Mouse (Mus musculus): Measurements from ENCODE around the gene Rpl13. TPM values are rescaled to one million over a fixed set of nuclear protein-coding genes. Genes with fewer than 3 reads are reported as not detected.

The Rpl13 gene
- total RNA-seq, 2 experiments from 2014 or later: 467 to 496 TPM

DNA sequence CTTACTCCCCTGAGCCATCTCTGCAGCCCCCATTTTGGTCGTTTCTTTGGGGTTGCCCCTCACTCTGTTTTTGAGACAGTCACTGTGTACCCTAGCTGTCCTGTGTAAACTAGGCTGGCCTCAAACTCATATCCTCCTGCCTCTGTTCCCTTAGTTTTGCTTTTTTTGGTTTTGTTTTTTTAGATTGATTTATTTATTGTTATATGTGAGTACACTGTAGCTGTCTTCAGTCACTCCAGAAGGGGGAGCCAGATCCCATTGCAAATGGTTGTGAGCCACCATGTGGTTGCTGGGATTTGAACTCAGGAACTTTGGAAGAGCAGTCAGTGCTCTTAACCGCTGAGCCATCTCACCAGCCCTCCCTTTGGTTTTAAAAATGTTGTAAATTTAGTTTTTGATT lies 4.4 kb downstream of the Rpl13 start:
- no peak for DNase-seq (ENCODE audit: low spot score in 2 of 2)

DNA sequence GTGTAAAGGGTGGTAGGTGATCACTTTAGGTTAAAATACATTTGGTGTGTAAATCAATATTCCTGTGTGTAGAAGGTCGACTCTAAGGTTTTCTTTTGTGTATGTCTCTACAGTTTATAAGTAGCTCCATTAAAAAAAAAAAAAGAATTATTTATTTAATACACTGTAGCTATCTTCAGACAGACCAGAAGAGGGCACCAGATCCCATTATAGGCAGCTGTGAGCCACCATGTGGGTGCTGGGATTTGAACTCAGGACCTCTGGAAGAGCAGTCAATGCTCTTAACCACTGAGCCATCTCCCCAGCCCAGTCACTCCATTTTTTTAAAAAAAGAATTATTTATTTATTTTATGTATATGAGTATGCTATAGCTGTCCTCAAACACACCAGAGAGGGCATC lies 5.9 kb downstream of the Rpl13 start:
- no peak for DNase-seq (ENCODE audit: low spot score in 2 of 2)

DNA sequence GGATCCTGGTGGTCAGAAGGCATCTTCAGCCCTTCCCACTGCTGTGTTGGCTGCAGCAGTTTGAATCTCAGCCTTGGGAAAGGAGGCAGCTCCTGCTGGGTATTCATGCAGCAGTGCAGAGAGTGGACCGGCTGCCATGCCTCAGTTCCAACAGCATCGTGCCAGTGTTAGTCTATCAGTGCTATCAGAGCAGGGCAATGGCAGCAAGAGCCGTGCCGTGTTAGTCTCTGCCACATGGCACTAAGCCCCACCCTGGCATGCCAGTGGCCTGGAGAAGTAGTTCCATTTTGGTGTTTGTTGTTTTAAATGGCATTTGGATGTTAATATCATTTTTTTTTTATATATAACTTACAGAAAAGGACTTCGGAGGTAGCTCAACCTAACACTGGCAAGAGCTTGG lies 6.8 kb downstream of the Rpl13 start:
- no peak for DNase-seq (ENCODE audit: low spot score in 2 of 2)

DNA sequence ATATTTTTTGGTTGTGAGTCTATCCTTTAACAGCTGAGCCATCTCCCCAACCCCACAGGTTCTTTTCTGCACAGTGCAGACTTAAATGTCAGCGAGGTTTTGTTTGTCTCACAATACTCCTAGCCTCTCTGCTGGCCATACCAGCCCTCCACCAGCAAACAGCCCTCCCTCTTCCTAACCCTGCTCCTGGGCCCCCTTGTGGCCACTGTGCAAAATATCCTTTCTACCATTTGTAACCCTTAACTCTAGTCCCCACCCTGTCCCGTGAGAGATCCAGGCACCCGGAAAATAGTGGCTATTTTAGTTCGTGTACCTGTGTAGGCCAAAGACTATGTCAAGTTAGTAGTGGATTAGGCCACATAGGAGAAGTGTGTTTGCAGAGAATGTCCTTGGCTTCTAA lies 8.5 kb downstream of the Rpl13 start:
- DNase-seq (ENCODE audit: low spot score in 2 of 2): no peak

DNA sequence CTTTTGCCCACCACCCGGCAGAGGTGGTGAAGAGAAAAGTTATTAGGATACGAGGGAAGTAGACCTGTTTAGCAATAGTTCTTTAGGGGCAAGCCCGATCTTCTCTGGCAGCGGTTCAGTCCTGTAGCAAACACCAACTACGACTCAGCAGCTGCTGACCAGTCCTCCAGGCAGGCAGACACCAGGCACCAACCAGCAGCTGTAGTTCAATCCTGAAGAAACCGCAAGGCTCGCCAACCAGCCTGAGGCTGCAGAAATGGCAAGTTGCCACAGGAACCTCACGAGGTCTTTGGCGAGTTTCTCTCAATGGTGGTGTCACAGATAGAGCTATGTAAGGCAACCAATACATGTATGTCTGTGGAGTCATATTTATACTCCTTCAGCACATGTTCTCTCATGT lies 10.7 kb downstream of the Rpl13 start:
- no peak for DNase-seq (ENCODE audit: low spot score in 2 of 2)

DNA sequence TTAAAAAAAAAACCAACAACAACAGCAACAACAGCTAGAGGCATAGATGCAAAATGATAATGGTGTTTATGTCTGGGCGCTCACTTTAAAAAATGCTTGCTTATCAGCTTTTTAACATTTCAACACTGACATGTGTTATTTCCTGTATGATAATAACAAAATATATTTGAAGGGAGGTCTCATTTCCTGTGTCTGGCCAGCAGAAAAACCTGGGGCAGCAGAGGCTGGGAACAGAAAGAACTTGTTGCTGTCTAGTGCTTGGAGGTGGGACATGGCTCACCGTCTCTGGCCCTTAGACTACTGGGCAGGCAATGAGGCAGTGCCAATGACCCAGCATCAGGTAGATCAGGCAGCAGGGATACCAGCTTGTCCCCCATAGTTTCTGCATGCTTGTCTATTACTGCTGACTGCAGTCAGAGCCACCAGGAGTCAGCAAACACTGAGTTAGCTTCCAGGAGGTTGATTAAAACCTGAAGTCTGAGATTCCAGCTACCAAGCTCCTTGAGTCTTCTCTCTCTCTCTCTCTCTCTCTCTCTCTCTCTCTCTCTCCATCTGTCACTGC lies 11.8 kb downstream of the Rpl13 start:
- DNase-seq (ENCODE audit: low spot score in 2 of 2): no peak

DNA sequence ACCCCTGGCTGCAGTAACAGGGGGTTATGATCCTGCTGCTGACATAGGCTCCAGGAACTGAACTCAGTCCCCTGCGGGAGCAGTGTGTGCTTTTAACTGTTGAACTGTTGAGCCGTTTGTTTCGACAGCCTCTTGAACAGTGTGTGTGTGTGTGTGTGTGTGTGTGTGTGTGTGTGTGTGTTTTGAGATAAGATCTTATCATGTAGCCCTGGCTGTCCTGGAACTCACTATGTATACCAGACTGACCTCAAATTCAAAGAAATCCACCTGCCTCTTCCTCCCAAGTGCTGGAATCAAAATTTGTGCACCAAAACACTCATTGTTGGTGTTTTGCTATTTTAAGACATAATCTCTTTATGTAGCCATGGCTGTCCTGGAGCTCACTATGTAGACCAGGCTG lies 12.5 kb downstream of the Rpl13 start:
- no peak for DNase-seq (ENCODE audit: low spot score in 2 of 2)

DNA sequence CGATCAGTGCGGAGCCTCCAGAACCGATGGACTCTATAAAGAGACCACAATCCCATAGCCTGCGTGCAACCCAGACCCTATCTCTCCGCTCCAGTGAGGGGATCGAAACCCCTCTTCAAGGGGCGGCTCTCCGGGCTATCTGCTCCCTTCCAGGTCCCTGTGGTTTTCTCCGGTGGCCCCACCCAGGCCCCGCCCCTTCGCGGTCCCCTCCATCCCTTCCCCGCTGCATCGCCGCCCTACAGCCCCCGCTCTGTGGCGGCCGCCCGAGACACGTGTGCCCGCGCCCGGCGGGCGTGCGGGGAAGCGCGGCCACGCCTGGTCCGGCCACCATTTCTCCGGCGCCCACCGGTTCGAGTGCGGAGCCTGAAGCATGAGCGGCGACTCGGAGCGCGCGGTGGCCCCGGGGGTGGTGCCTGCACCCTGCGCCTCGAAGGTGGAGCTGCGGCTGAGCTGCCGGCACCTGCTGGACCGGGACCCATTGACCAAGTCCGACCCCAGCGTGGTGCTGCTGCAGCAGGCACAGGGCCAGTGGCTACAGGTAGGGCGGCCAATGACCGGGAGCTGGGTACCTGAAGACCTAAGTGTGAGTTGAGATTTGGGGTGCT lies 15.1 kb downstream of the Rpl13 start, which contains the start of gene Cpne7:
TSS of gene Cpne7 (plus strand) at position 248 of the 605 bp plus-strand sequence.
- no peak for DNase-seq (ENCODE audit: low spot score in 2 of 2)

DNA sequence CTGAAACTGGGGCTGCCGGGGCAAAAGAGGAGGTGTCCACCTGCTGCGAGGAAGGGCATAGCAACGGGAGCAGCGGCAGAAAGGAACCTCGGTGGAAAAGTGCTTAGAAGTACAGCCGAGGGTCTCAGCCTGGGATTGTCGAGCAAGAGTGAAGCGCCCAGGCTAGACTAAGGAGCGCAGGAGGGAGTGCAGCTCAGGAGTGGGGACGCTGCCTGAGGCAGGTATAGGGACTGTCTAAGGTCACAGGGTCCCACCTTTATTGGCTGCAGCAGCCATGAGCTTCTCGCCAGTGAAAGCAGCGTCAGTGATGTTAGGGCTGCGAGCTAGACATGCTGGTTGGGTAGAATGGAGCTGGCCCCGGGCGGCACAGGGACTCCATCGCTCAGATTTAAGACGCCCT lies 15.6 kb downstream of the Rpl13 start:
- no peak for DNase-seq (ENCODE audit: low spot score in 2 of 2)

DNA sequence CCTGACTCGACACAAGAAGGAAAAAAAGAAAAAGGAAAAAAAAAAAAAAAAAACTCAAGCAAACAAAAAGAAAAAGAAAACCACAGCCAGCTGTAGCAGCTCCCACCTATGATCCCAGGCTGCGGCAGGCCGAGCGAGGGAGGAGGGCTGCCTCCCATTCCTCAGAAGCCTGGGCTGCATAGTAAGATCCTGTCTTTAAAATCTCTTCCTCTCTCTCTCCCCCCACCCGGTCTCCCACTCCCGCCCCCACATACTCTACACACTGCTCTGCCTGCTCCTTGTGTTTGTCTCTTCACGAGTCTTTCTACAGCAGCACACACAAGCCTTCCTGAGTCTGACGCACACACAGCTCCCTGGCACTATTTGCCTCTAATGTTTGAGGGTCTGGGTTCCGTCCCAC lies 19.9 kb downstream of the Rpl13 start:
- DNase-seq (ENCODE audit: low spot score in 2 of 2): no peak

DNA sequence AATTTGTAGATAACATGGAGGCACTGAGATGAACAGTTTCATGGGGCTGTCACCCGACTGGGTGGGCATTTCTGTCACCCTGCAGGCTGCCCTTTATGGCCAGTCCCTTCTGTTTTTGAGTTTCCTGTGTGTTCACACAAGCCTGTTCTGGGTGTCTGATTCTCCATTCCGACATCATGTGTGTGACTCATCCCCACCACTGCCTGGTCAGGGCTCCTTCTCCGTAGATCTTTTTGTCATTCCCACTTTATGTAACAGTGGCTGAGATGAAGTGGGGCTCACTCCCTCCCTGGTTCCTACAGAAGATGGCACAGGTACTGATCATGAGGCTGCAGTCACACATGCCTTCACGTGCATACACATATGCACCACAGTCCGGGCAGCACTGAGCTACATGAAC lies 20.5 kb downstream of the Rpl13 start:
- no peak for DNase-seq (ENCODE audit: low spot score in 2 of 2)

DNA sequence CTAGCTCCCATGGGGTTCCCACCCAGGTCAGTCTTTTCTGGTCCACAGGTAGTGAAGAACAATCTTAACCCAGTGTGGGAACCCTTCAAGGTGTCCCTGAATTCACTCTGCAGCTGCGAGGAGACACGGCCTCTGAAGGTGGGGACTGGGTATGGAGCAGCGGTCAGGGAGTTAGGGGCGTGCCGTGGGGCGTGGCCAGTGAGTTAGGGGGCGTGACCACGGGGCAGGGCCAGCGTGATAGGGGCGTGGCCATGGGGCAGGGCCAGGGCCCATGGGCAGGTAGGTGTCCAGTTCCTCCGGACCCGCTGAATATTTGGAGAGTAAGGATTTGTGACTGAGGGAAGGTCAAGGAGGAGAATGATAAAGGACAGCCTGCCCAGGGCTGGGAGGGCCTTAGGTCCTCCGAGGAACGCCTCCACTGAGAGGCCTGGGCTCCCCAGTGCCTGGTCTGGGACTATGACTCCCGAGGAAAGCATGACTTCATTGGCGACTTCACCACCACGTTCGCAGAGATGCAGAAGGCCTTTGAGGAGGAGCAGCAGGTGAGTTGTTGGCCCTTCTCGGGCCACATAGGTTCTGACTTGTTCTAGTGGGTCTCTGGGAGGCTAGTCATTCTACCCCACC lies 24.2 kb downstream of the Rpl13 start:
- DNase-seq (ENCODE audit: low spot score in 2 of 2): no peak

DNA sequence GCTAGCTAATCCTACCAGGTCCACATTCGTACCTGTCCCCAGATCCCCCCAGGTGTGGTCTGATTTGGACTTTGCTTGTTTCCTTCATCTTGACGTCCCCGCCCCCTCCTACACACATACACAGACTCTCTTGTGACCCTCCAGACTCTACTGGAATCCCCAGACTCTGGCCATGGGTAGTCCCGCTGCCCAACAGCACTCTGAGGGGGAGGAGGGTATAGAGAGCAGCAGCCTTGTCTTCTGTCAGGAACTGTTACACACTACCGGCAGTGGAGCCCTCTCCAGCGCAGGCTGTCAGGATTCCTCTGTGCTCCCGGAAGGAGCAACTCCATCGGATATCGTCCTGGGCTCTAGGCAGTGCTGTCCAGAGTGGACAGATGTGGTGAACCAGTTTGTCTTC lies 28.9 kb downstream of the Rpl13 start:
- DNase-seq (ENCODE audit: low spot score in 2 of 2): no peak

DNA sequence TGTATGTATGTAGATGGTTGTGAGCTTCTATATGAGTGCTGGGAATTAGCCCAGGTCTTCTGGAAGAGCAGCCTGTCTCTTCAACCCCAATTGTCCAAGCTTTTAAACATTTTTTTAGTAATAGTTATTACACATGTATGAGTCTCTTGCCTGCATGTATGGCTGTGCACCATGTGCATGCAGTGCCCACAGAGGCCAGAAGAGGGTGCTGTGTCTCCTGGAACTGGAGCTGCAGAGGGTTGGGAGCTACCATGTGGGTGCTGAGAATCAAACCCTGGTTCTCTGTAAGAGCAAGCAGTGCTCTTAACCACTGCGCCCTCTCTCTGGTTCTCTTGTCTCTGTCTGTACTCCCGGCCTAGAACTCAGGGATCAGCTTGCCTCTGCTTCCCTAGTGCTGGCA lies 30.8 kb downstream of the Rpl13 start:
- DNase-seq (ENCODE audit: low spot score in 2 of 2): no peak

DNA sequence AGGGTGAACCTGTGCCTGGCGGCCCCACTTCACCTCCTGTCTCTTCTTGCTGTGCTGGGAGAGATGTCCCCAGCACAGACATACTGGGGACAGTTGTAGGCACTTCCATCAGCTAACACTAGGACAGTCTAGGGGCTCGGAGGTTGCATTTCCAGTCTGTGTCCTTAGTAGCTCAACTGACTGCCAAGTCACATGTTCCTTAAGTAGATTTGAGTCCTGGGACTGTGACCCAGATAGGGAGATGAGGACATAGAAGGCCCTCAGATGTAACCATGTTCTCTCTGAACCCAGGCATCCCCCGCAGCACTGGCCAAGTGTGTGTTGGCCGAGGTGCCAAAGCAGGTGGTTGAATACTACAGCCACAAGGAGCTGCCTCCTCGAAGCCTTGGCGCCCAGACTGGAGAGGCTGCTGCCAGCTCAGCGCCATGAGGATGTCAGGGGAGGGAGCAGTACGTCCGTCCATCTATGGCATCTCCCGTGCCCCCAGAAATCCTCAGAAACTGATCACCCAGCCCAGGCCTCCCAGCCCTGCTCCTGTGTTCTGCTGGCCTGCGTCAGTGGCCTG lies 32.1 kb downstream of the Rpl13 start:
- no peak for DNase-seq (ENCODE audit: low spot score in 2 of 2)

DNA sequence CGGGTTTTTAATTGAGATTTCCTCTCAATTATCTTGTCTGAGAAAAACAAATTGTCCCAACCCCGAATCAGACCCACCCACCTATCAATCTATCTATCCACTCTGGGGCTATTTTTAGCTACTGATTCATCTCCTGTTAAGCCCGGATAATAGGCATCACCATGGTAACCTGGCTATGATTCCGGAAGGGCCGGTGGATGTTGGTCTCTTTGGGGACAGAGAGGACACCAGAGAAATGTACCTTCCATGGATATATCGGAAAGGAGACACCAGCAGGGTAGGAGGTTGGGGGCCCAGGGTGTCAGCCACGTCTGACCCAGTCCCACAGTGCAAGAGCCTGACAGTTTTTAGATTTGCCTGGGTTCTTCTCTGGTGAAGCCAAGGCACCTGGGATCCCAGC lies 33.3 kb downstream of the Rpl13 start:
- peak in 1 of 2 experiments; percentile 49 for DNase-seq (ENCODE audit: low spot score in 2 of 2)

DNA sequence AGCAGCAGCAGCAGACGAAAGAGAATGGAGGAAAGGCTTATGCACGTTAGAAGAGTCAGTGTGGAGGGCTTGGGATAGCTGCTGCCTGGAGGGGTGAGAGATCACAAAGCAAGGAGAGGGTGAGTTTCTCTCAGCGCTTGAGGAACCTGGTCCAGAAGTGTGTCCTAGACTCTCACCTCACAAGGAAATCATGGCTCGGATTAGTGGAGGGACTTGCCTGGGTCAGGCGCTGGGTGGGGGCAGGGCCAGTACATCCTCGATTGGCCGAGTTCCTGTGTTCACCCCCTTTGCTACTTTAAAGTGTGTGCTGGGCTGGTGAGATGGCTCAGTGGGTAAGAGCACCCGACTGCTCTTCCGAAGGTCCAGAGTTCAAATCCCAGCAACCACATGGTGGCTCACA lies 33.7 kb downstream of the Rpl13 start:
- DNase-seq (ENCODE audit: low spot score in 2 of 2): no peak

DNA sequence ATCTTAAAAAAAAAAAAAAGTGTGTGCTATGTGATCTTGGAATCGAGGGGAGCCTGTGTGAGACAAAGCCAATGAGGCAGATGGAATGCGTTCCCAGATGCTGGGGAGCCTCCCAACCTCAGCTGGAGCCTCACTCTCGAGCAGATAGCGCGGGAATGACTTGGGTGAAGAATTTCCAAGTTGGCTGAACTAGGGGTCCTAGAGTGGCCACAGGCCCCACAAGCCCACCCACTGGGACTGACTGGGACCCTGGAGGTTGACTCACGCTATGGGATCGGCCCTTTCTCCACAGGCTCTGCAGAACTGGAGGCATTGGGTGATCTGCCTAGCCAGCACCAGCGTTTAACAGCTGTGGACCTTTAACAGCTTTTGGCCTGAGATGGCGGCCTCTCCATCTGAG lies 34.1 kb downstream of the Rpl13 start:
- no peak for DNase-seq (ENCODE audit: low spot score in 2 of 2)

DNA sequence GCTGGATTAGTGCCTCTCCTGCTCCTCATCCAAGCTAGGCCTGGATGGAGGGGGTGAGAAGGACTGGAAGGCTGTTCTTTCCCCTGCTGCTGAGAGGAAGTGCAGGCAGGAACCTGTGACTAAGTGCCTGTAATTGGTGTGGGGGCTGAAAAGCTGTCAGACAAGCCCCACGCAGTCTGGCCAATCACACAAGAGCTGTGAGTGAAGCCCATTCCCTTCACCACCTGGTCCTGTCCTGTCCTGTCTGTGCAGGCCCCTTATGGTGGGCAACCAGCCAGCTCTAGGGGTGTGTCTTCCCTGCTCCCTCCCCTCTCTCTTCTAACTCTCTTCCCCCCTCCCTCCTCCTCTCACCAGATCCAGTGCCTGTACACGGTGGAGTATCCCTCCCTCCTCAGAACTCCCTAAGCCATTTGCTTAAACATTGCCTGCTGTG lies 35.5 kb downstream of the Rpl13 start:
- DNase-seq (ENCODE audit: low spot score in 2 of 2): peak; percentile 73 to 75

DNA sequence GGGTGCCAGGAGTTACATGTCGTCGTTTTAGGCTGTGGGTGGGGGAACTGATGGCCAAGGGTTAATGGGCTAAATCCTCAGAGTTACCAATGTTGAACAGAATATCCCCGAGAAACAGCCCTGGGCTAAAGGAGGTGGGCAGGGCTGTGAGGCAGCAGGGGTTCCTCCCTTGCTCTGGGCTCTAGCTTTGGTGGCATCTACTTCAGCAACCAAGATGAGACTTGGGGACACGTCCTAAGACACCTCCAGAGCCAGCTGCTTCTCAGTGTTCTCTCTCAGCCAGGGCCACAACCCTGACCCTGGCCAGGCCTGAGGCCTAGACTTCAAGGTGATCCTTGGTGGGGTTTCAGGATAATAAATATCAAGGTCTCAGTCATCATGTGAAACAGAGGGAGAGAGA lies 36.6 kb downstream of the Rpl13 start:
- DNase-seq (ENCODE audit: low spot score in 2 of 2): no peak

DNA sequence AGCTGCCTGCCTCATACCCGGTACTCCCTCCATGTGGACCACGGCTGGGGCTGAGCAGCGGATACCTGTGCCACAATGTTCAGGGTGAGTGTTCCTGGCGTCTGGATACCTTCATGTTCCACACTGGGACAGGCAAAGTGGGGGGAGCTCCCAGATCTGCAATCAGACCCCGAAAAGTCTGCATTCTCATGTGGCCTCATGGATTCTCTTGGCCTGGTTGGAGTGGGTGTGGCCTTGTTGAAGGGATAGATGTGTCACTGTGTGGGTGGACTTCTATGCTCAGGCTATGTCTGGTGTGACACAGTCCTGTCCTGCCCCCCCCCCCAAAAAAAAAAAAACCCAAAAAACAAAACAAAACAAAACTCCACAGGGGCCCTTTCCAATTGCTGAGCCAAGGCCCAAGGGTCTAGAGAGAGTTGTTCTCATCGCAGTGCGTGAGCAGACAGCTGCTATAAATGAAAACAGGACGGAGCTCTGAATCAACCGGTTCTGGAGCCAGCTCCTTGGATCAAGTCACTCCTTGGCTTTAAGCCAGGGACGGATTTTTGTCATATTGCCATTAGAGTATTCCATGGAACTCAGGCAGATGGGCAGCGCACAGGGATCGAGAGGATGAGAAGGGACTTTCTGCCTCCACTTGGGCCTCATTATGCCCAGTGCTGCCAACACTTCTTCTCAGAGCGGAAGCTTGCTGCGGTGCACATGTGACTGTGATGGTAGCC lies 39.8 kb downstream of the Rpl13 start:
- DNase-seq (ENCODE audit: low spot score in 2 of 2): peak; percentile 74 to 82

DNA sequence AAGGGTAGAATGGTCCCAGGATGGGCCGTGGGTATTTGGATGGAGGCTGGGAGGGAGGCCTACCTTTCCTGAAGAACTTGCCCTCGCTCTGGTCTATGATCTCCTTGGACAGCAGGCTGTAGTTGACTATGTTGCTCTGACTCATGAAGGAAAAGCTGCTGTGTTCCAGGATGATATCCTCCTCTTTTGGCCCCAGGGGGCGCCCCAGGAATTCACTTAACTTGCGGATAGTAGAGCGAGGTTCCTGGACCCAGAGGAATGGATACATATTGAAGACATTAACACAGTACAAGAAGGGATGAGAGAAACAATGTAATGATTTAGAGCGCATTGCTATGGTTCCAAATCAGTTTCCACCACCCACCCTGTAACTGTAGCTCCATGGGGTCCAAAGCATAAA lies 43.1 kb downstream of the Rpl13 start:
- DNase-seq (ENCODE audit: low spot score in 2 of 2): no peak
